Mouse (Mus musculus): Measurements from ENCODE around the gene Gm10160. TPM values are rescaled to one million over a fixed set of nuclear protein-coding genes. Genes with fewer than 3 reads are reported as not detected.

Gene Gm10160
- polyA plus RNA-seq, 2 experiments = not detected

DNA sequence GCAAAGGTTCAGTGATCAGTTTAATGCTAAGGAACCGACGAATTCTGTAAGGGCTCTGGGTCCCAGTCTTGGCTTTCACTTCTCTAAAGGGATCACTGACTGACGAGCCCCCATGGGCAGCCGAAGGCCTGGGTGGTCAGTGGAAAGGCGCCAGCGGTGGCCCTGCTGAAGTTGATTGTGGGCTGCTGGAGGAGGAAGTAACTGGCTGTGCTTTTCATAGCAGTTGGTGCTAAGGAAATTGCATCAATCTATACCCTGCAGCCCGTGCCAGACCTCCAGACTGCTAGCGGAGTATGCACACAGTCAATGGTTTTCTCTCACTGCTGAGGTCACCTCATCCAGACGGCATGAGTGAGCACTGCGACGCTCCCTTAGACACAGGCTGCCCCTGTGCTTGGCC, 4.5 kb upstream of the Gm10160 start:
- no peak for TF ChIP-seq CTCF (IDR thresholded peaks at IDR 0.05; ENCODE audit: low read depth)
- TF ChIP-seq EP300 (IDR thresholded peaks at IDR 0.05; ENCODE audit: low read depth) = no peak
- WGBS (ENCODE audit: insufficient replicate concordance) = 10% methylated on average over 11 of the region's 11 CpGs
- peak overlapping the region in 1 of 2 experiments; percentile 38; a peak in 2 of 4 replicates for H3K4me3 ChIP-seq (ENCODE audit: insufficient read depth in 1 of 2, low read depth in 2 of 2, low read length in 2 of 2)
- no peak overlapping the region for H3K27ac ChIP-seq
- no peaks in the 10 kb centered on the region for H3K36me3 ChIP-seq (replicated peaks; ENCODE audit: control insufficient read depth, insufficient read depth, low read depth)
- H3K27me3 ChIP-seq (ENCODE audit: control insufficient read depth, insufficient read depth, low read length) = peaks cover 43% of the 10 kb centered on the region
- no peak overlapping the region for H3K9ac ChIP-seq (replicated peaks)
- peaks cover 0 to 5% of the 10 kb centered on the region in 2 experiments; a peak in 2 of 4 replicates for H3K4me1 ChIP-seq (replicated peaks; ENCODE audit: control insufficient read depth in 2 of 2, insufficient read depth in 2 of 2, low read length in 1 of 2)
- peak overlapping the region; percentile 29 for H3K4me2 ChIP-seq (ENCODE audit: low read depth)
- ATAC-seq (ENCODE audit: insufficient read depth) (peak; percentile 35; the same call in 1 of the 2 replicates), DNase-seq (ENCODE audit: low read depth in 3 of 3, low spot score in 3 of 3) (peak in 1 of 3 experiments; percentile 19)
- no peaks in the 10 kb centered on the region for H3K9me3 ChIP-seq (ENCODE audit: control insufficient read depth, low read length)

DNA sequence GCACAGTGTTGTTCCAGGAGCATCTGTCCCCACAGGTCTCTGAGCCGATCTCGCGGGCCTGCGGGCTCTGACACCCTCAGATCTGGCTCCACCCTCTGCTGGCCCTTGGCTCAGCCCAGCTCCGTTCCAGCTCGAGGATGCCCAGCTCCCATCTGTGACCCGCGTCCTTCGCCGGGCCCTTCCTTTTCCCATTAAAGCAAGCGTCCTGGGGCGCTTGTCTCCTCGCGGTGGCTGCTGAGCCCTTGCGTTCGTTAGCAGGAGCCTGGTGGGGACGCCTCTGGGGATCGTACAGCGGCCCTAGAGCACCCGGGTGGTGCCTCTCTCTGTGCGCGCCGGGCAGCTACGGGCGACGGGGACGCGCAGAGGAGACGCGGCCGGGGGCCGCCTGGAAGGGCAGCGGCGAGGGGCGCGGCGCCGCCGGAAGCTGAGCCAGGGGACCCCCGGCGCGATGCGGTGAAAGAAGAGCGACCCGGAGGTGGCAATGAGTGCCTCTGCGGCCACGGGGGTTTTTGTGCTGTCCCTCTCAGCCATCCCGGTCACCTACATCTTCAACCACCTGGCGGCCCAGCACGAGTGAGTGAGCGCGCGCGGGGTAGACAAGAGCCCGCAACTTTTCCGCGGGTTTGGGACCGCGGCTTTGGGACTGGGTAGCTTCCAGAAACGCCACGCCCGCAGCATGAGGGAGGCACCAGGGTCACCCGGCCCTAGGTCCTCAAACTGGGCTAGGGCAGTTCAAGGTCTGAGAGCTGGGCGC, 3.6 kb upstream of the Gm10160 start, which contains the start of gene Tm6sf1:
Gene Tm6sf1 (plus strand): TSS at position 34 of the 754 bp plus-strand sequence.
- ATAC-seq (ENCODE audit: insufficient read depth) (0 out of 2 replicates have a peak, but pooled peaks have one; percentile 34), DNase-seq (ENCODE audit: low read depth in 3 of 3, low spot score in 3 of 3) (no peak)
- Histone ChIP-seq H3K4me2 (ENCODE audit: low read depth) (peak within 1 kb of the TSS; percentile 25), H3K27me3 (ENCODE audit: control insufficient read depth, insufficient read depth, low read length) (peaks cover 43% of the 10 kb centered on the region), H3K9me3 (ENCODE audit: control insufficient read depth, low read length) (no peaks in the 10 kb centered on the region), H3K9ac (replicated peaks) (no peak within 1 kb of the TSS), H3K27ac (no peak within 1 kb of the TSS), H3K4me1 (replicated peaks; ENCODE audit: control insufficient read depth in 2 of 2, insufficient read depth in 2 of 2, low read length in 1 of 2) (peaks cover 0 to 11% of the 10 kb centered on the region in 2 experiments; a peak in 2 of 4 replicates), H3K4me3 (ENCODE audit: insufficient read depth in 1 of 2, low read depth in 2 of 2, low read length in 2 of 2) (peak within 1 kb of the TSS; percentile 36 to 38), H3K36me3 (replicated peaks; ENCODE audit: control insufficient read depth, insufficient read depth, low read depth) (no peaks in the 10 kb centered on the region)
- TF ChIP-seq CTCF (IDR thresholded peaks at IDR 0.05; ENCODE audit: low read depth) = no peak
- TF ChIP-seq EP300 (IDR thresholded peaks at IDR 0.05; ENCODE audit: low read depth) = no peak
- under 1% methylated on average over 63 of the region's 64 CpGs for WGBS (ENCODE audit: insufficient replicate concordance)

DNA sequence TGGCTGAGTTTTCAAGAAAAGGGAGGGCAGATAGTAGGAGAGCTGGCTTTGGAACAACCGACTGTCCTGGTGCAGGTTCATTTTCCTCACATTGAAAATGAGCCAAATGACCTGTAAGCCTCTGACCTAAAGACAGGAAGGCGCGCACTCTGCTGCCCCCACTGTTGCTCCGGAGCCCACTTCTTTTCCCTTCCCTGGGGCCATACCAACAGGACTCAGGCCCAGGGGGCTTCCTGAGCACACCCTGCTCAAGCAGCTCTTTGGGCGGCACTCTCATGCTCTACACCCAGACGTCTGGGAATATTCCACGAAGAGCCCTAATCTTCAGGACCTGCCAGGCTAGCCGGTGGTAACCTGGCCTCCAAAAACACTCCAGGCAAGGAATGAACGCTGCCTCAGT, 2.6 kb upstream of the Gm10160 start:
- H3K4me2 ChIP-seq (ENCODE audit: low read depth) = peak overlapping the region; percentile 25; the same call in 1 of the 2 replicates
- ATAC-seq (ENCODE audit: insufficient read depth) = no peak
- H3K36me3 ChIP-seq (replicated peaks; ENCODE audit: control insufficient read depth, insufficient read depth, low read depth) = no peaks in the 10 kb centered on the region
- H3K9ac ChIP-seq (replicated peaks) = no peak overlapping the region
- no peaks in the 10 kb centered on the region for H3K9me3 ChIP-seq (ENCODE audit: control insufficient read depth, low read length)
- peaks cover 0 to 8% of the 10 kb centered on the region in 2 experiments; a peak in 2 of 4 replicates for H3K4me1 ChIP-seq (replicated peaks; ENCODE audit: control insufficient read depth in 2 of 2, insufficient read depth in 2 of 2, low read length in 1 of 2)
- 7% methylated on average over 9 of the region's 9 CpGs for WGBS (ENCODE audit: insufficient replicate concordance)
- no peak for DNase-seq (ENCODE audit: low read depth in 3 of 3, low spot score in 3 of 3)
- TF ChIP-seq CTCF (IDR thresholded peaks at IDR 0.05; ENCODE audit: low read depth) (no peak), EP300 (IDR thresholded peaks at IDR 0.05; ENCODE audit: low read depth) (no peak)
- no peak overlapping the region for H3K4me3 ChIP-seq (ENCODE audit: insufficient read depth in 1 of 2, low read depth in 2 of 2, low read length in 2 of 2)
- peaks cover 43% of the 10 kb centered on the region for H3K27me3 ChIP-seq (ENCODE audit: control insufficient read depth, insufficient read depth, low read length)
- no peak overlapping the region for H3K27ac ChIP-seq

DNA sequence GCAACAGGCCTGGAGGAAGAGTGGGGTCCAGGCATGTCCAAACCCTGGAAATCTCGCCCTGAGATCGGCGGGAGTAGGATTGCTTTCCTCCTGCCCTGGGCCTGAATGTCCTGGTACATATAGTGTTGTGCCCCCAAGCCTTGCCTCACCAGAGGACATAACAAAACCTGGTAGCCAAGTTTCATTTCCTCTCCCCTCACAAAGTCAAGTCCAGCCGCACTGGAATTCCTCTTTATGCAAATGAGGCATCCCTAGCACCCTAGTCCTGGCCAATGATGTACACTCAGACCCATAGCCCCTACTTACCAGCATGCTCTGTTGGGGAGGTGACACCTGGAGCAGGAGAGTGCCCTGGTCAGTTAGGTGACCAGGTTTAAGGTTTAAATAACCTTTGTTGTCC, 627 bp upstream of the Gm10160 start:
- Histone ChIP-seq H3K4me3 (ENCODE audit: insufficient read depth in 1 of 2, low read depth in 2 of 2, low read length in 2 of 2) (no peak overlapping the region), H3K4me2 (ENCODE audit: low read depth) (no peak overlapping the region), H3K9me3 (ENCODE audit: control insufficient read depth, low read length) (no peaks in the 10 kb centered on the region), H3K4me1 (replicated peaks; ENCODE audit: control insufficient read depth in 2 of 2, insufficient read depth in 2 of 2, low read length in 1 of 2) (peaks cover 0 to 12% of the 10 kb centered on the region in 2 experiments; a peak in 1 of 4 replicates), H3K27me3 (ENCODE audit: control insufficient read depth, insufficient read depth, low read length) (peaks cover 37% of the 10 kb centered on the region), H3K9ac (replicated peaks) (no peak overlapping the region), H3K27ac (no peak overlapping the region), H3K36me3 (replicated peaks; ENCODE audit: control insufficient read depth, insufficient read depth, low read depth) (no peaks in the 10 kb centered on the region)
- DNase-seq (ENCODE audit: low read depth in 3 of 3, low spot score in 3 of 3) (no peak), ATAC-seq (ENCODE audit: insufficient read depth) (no peak)
- 58% methylated on average over 4 of the region's 4 CpGs for WGBS (ENCODE audit: insufficient replicate concordance)
- TF ChIP-seq EP300 (IDR thresholded peaks at IDR 0.05; ENCODE audit: low read depth) (no peak), CTCF (IDR thresholded peaks at IDR 0.05; ENCODE audit: low read depth) (no peak)

DNA sequence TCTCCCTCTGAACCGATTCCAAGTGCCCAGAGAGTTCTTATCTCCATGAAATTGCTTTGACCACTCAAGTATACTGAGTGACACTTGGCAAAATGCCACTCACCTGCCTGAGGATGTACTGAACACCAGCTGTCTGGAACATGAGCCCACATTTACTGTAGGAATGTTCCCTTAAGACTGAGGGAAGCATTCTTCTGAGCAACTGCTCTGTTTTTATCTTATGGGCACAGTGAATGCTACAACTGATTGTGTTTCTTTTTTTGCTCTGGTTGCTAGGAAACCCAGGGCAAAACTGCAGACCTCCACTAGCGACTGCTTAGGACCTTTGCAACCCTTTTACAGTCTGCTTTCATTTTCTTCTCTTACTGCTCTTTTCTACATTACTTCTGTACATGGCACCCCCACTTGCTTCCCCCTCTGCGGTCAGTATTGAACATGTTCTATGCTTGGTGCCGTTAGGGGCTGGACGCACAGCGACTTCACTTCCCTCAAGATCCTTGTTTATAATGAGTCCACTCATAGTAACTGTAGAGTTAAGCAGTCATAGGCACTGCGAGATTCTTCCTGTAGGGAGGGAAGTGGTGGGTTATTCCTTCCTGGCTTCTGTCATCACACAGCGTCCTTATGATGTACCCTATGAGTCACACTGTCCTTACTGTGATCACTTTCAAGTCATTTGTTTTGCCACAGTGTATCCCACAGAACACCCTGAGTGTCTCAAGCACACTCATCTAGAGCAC, 856 bp downstream of the Gm10160 start:
- Histone ChIP-seq H3K4me3 (ENCODE audit: insufficient read depth in 1 of 2, low read depth in 2 of 2, low read length in 2 of 2) (no peak overlapping the region), H3K4me2 (ENCODE audit: low read depth) (peak overlapping the region; percentile 41), H3K36me3 (replicated peaks; ENCODE audit: control insufficient read depth, insufficient read depth, low read depth) (no peaks in the 10 kb centered on the region), H3K9me3 (ENCODE audit: control insufficient read depth, low read length) (no peaks in the 10 kb centered on the region), H3K9ac (replicated peaks) (no peak overlapping the region), H3K4me1 (replicated peaks; ENCODE audit: control insufficient read depth in 2 of 2, insufficient read depth in 2 of 2, low read length in 1 of 2) (peaks cover 0 to 12% of the 10 kb centered on the region in 2 experiments; a peak in 1 of 4 replicates), H3K27ac (no peak overlapping the region), H3K27me3 (ENCODE audit: control insufficient read depth, insufficient read depth, low read length) (peaks cover 25% of the 10 kb centered on the region)
- 17% methylated on average over 8 of the region's 8 CpGs for WGBS (ENCODE audit: insufficient replicate concordance)
- TF ChIP-seq EP300 (IDR thresholded peaks at IDR 0.05; ENCODE audit: low read depth) = no peak
- no peak for TF ChIP-seq CTCF (IDR thresholded peaks at IDR 0.05; ENCODE audit: low read depth)
- DNase-seq (ENCODE audit: low read depth in 3 of 3, low spot score in 3 of 3) = no peak
- ATAC-seq (ENCODE audit: insufficient read depth) = peak; percentile 28; the same call in 1 of the 2 replicates

Data from liver, embryonic 14.5 days (tissue).